Mouse (Mus musculus) thymus, postnatal 0 days (tissue): ENCODE data around the gene Nkx1-2. TPM values are rescaled to one million over a fixed set of nuclear protein-coding genes. Genes with fewer than 3 reads are reported as not detected.
A peak's percentile ranks its signal among the peaks of the same experiment; 100 is the strongest.

Source experiments
- DNase-seq: peaks from one replicate; pipeline ENCODE4 v3.0.0-alpha.2; 2015; ENCODE audit warnings: low spot score
- polyA plus RNA-seq: library from polyadenylated mRNA; unstranded; fragments of >200 nt; fragmentation: Nextera tagmentation; extraction: Ambion mirVana; gene quantifications from 2 replicates; pipeline ENCODE4 v1.2.1, GENCODE M21; 2015

Gene Nkx1-2
- polyA plus RNA-seq: 0.05 TPM in 1 of 2 replicates, not detected in the other

GRCm38 (mm10) chr7:132599071-132599975 lies at the start of gene Nkx1-2:
Gene Nkx1-2, minus strand, starts transcription at chr7:132599637.
- DNase-seq: no peak

- DNase-seq: no peak
Observed at GRCm38 (mm10) chr7:132646514-132646913, 47.1 kb upstream of the Nkx1-2 start.

GRCm38 (mm10) chr7:132644605-132645279 lies 45.3 kb upstream of the Nkx1-2 start:
- DNase-seq: no peak

GRCm38 (mm10) chr7:132641606-132642005 lies 42.2 kb upstream of the Nkx1-2 start:
- DNase-seq: no peak

DNA sequence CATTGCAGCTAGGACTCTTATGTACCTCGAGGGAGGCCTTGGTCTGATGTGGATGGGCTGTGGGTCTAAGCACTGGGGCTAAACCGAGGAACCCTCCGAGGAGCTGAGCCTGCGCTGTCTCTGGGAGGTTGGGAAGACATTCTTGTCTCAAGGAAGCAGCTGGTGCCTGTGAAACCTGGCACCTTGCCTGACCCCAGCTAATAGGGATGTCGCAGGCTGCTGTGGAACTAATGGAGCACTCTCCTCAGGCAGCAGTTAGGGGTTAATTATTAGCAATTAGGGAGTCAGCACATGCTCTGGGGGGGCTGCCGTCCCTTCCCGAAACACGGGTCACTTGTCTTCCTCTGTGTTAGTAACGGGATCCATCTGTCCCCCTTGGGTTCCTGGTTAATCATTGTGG lies 41.5 kb upstream of the Nkx1-2 start:
- no peak for DNase-seq

DNA sequence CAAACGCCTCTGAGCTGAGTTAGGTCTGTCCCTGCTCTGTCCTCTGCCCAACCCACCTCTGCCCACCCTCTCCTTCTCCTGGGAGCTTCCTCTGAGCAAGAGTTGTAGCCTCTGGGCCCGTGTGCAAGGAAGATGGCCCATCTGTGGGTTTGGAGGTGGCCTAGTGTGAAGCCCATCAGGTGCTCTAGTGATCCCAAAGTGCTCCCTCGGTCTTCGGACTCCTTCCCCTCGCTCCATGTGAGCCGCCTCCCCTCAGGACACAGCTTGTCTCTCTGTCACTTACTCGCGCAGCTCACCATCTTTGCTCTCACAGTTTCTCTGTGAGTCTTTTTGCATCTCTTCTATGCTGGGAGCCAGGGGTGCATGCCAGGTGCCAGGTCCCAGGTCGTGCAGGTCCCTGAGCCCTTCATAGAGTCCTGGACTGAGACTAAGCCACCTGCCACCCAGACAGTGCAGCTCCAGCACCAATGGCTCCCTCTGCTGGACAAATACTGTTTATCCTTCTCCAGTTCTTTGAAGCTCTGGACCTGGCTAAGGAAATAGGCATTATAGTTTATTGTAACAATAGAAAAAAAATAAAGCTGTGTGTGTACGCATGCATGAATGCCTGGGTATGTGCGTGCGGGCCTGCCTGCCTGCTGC lies 39.1 kb upstream of the Nkx1-2 start:
- peak; percentile 65 for DNase-seq

- DNase-seq: no peak
Observed at GRCm38 (mm10) chr7:132637292-132637691, 37.9 kb upstream of the Nkx1-2 start.

GRCm38 (mm10) chr7:132631313-132631712 lies 31.9 kb upstream of the Nkx1-2 start:
- no peak for DNase-seq

DNA sequence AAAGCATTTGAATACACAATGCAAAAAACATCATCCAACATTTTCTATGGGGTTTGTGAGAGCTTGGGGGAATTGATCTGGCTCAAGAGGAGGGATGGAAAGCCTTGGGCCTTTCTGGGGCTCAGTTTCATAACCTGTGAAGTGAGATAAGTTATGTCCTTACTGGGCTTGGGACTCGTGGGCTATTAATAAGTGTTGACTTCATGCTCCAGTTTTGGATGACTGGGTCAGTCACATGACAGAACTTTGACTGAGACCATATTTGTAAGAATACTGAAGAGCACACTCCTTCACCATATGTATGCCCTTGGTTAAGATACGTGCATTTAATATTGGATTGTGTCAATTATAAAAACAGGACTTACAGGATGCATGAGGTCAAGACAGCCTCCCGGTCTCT lies 28.0 kb upstream of the Nkx1-2 start:
- no peak for DNase-seq

DNA sequence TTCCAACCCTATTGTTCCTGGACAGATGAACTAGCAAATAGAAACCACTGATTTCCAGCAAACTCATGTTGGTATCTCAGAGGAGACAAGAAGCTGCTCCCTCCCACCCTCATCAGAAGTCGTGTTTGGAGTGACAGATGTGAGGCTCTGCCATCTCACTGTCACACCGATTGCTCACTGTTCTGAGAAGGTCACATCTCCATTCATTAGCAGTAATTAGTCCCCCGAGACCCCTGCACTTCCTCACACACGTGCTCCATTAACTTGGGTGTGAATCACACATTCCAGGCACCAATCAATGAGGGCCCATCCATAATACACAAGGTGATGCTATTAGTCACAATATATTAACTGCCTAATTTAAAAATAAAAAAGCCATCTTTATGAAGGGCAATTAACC lies 26.7 kb upstream of the Nkx1-2 start:
- no peak for DNase-seq

GRCm38 (mm10) chr7:132624161-132624560 lies 24.7 kb upstream of the Nkx1-2 start:
- DNase-seq: no peak

DNA sequence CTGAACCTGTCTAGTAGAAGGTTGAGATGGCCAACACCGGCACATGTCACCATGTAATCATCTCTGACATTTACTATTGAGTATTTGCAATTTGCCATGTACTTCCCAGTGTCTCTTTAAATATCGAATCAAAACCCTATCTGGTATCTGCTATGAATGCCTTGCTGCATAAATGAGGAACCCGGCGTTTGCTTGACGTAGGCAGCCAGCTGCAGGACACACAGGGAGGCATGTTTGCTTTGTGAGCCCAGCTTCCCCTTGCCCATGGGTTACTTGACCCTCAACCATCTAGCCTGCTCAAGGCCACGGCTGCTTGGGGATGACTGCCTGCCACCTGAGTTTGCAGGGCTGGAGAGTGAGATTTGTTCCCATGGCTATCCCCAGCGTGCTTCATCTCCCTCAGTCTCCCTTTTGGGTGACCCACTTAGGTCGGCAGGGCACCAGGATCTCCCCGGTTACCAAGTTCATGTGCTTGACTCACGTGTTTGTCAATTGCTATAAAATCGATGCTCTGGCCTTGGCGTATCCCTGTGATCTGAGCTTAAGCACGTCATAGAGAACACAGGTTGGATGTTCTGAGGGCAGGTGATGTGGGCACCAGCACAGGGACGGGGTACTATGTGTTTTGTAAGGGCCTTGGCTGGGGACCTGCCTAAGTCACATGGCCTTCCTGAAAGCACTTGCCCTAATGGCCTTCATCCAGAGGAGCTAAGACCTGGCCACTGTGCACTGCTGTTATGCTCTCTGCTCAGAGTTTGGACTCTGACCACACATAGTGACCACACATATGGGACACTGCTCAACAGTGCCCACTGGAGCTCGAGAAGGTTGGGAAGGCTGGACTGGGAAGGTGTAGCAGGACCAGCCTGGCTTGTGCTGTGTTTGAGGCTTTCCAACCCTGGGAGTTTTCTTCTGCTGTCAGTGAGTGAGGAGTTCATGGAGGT lies 20.8 kb upstream of the Nkx1-2 start:
- no peak for DNase-seq

- DNase-seq: no peak
Observed at GRCm38 (mm10) chr7:132619549-132619948, 20.1 kb upstream of the Nkx1-2 start.

DNA sequence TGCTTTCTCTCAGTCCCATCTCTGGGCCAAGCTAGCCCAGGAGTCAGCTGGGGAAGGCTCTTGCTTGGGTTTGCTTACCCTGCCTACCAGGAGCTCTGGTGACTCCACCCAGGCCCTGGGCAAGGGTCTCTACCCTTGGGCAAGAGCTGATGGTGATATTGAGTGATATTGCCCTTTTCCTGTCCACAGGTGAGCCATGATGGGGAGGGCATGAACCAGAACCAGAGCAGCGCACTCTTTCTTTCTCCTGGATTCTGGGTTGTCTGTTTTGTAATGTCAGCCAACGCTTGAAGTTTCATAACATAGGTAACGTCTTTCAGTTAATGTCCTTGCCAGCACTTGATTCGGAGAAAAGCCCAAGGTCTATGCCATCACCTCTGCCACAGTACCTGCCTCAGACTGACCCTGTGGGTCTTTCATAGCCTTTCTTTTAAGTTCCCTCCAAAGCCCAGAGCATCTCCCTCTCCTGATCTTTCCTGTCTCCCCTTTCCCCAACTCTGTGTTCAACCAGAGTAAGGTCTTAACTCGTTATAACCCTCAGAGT lies 17.7 kb upstream of the Nkx1-2 start:
- DNase-seq: no peak

- DNase-seq: no peak
Observed at GRCm38 (mm10) chr7:132616391-132616790, 17.0 kb upstream of the Nkx1-2 start.

DNA sequence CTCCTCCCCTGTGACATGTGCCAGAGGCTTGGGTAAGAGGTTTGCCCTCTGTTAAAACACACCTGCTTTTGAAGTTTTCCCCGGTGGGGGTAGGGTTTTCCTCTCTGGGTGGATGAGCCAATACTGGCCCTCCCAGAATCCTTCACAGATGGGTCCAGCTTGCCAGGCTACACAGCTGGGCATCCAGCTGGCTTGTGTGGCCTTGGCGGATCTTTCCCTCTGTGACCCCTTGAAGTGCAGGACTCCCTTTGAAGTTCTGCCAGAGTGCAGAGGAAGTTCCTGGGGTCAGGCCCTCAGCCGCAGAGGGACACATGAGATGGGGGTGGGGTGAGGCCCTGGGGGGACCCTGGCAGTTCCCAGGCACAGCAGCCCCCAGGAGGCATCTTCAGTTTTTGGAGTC lies 15.9 kb upstream of the Nkx1-2 start:
- no peak for DNase-seq

DNA sequence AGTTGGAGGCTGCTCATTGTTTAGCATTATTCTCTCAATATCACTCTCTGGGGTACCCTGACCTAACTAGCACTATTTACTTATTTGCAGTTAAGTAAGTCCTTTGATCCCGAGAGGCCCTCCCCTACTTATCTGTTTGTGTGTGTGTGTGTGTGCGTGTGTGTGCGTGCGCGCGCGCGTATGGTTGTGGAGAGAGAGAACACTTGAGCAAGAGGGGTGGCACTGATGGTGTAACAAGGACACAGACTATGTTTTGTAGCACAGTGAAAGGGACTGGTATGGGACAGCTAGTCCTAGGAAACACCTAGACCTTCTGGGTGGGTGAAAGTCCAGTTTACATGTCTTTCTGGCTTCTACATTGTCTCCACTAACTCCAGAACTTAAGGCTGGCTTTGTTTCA lies 12.1 kb upstream of the Nkx1-2 start:
- DNase-seq: no peak

DNA sequence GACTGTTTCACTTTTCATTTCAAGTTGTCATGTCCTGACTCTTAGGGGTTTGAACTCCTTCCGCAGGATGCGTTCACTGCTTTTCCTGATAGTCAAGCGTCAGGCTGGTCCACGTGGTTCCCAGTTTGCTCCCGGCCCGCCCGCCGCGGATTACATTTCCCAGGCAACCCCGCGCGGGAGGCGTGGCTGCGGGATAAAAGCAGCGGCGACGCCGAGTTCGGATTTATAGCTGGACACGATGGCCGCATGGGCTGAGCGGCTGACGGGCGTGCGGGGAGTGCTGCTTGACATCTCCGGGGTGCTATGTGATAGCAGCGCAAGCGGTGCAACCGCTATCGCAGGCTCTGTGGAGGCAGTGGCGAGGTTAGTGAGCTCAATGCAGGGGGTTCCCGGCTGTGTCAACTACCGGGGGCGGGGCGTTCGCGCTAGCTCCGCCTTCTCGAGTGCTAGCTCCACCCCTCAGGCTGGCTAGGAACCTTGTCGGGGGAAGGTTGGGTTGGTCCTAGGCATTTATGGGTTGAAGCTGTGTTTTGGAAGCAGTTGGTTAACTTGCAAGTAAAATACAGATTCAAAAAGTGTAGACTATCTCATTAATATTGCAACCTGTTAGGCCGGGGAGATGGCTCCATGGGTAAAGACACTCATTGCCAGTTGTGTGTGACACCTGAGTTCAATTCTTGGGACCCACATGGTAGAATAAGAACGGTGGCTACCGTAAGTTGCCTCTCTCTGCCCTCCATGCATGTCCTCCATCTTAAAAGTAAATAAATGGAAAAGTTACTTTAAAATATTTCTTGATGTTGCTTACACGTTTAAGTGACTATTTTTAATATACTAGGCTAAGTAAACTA lies 11.3 kb upstream of the Nkx1-2 start, which contains the start of gene Lhpp:
Gene Lhpp (plus strand): TSS at position 171 of the 851 bp plus-strand sequence.
- peak; percentile 77 for DNase-seq

DNA sequence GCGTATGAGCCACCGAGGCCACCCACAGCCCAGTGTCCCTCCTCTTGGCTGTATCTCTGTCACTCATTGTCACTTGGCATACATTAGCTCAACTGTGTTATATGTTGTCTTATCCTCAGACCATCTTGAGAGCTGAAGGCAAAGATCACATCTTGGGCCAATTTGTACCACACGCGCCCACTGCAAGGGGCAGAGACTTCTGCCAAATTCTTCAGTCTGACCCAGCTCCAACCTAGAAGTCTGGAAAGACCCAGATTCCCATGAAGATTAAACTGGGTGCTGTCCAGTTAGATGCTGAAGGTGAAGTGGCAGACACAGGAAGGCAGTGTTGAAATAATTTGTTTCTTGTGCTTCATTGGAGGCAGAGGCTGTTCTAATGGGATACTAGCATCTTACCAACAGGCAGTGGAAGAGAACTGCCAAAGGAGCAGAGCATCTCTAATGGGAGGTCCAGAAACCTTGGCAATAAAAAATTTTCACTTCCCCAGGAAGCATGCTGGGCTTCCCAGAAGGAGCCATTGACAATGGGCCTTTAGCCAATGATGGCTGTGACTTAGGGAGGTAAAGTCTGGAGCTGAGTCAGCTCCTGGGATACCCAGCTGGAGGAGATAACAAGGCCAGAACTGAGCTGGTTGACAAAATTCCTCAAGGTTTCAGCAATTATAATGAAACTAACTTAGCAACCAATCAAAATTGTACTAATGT lies 9.0 kb upstream of the Nkx1-2 start:
- no peak for DNase-seq
